Mouse (Mus musculus): ENCODE measurements around the gene Grhl3.

- TF ChIP-seq UBTF (IDR thresholded peaks at IDR 0.05; ENCODE audit: low read depth, low read length) (no peak), MAFK (IDR thresholded peaks at IDR 0.05; ENCODE audit: insufficient replicate concordance, low read length) (no peak), CTCF (conservative IDR thresholded peaks at IDR 0.05 in 1 of 2, IDR thresholded peaks at IDR 0.05 in 1 of 2; ENCODE audit: low read depth in 2 of 2, low read length in 2 of 2) (no peak), PAX5 (IDR thresholded peaks at IDR 0.05; ENCODE audit: low read length) (no peak), POLR2A (IDR thresholded peaks at IDR 0.05; ENCODE audit: low read depth, low read length) (no peak), MXI1 (IDR thresholded peaks at IDR 0.05; ENCODE audit: low read depth, low read length) (no peak), CHD1 (IDR thresholded peaks at IDR 0.05; ENCODE audit: low read depth, low read length) (no peak)
Measured at GRCm38 (mm10) chr4:135540057-135540456, 33.4 kb downstream of the Grhl3 start.
